Mouse (Mus musculus) lung, postnatal 25 days (tissue): ENCODE measurements at regions not wholly inside any gene's neighbourhood (a gene's known extent, or its start where the extent isn't known, plus 50 kb on each side); places are given as distances from the start of the nearest gene placed in this dataset.
"Not testable (repeated sequence)": the region's sequence is repeated elsewhere in the genome, so short reads cannot be mapped to it uniquely, and the experiment has no call there.

ENCODE experiments used
- DNase-seq: peaks from one replicate; pipeline ENCODE4 v3.0.0; 2022; ENCODE audit warnings: low spot score

DNA sequence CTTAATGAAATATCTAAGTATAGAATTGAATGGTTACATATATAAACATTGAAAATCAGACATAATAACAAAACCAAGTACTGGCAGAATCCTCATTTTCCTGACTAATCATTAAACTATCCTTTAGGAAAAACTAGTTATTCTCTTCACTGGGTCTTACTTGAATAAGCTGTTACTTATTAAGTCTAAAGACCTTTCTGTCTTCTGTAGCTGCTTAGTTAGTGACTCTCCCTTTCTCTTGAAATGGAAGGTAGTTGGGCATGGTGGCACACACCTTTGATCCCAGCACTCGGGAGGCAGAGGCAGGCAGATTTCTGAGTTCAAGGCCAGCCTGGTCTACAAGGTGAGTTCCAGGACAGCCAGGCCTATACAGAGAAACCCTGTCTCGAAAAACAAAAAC is 135.9 kb upstream of the Abcb5 start:
- DNase-seq = not testable (repeated sequence)

DNA sequence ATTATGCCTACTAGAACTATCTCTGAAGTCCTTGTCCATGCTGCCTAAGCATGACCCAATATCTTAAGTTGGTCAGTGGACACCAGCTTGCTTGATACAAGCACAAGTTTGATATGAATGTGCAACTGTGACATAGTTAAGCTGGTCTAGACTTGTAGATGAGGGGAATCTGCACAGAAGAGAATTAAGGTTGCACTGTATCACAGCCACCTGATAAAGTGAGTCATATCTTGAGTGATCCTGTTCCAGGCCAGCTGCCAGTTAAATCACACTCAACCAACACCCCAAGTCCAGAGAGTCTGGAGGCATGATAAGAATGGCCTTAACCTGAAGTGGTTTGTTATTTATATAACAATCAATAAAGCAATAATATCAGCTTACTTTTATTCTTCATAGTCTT is 133.5 kb upstream of the Abcb5 start:
- DNase-seq = no peak

DNA sequence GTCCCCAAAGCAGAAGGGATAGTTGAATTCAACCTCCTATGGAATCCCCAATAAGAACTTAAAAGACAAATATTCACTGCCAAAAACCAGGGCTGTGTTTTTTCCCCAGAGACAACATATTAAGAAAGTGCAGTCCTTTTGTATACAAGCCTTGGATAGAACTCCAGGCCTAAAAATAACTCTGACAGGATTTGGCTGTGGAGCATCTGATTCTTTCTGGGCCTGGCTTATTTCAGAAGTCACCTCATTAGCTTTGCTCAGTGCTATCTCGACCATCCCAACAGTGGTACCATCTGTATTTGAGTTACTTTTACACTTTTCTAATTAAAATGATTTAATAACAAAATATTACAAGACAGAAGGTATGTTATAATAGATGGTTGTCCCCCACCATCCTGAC is 131.6 kb upstream of the Abcb5 start:
- peak; percentile 51 for DNase-seq

DNA sequence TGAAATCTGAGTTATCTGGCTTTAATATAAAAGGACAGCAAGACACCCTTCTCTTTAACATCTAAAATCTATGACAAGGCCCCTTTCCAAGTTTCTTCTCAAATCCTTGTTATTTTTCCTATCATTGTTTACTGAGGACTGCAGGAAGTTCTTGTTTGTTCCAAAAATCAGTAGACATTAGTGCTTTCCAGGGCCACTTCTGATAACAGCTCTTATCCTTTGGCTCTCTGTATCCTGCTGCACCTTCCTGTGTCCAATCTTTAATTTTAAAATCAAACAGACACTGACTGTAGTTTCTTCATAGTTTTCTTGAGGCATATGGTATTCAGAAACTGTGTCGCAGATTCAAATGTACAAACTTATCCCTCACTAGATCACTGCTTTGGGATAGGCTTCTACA is 128.1 kb upstream of the Abcb5 start:
- no peak for DNase-seq

DNA sequence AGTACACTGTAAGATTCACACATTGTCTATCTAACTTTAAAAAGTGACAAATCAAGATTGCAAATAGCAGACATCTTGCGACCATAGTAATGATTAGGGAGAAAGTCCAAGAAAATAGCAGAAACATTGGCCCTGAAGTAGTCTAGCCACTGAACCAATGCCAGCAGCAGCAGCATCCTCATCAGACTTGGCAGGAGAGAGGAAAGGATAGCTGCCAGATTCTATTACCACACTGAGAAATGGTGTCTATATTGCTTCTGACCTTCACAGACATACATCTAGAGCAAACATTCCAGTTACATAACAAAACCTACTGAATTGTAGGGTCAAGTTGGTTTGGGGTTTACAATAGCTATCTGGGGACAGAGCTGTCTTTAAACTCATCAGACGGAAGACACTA is 127.2 kb upstream of the Abcb5 start:
- no peak for DNase-seq

DNA sequence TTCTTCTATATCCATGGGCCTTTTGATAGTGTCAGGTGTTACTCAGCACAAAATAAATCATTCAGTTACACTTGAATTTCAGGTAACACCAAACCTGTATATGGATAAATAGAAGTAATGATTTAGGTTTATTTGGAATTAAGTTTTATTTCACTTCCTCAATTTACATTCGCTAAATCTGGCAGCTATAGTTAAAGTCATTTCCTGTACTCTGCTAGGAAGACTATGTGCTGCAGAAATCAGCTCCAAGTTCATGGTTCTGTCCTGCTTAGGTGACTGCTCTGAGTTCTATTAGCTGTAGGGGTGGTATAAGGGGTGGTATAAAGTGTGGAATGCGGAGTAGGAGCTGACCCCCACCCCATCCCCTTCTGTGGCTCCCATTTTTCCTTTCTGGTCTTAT is 123.1 kb upstream of the Abcb5 start:
- no peak for DNase-seq

DNA sequence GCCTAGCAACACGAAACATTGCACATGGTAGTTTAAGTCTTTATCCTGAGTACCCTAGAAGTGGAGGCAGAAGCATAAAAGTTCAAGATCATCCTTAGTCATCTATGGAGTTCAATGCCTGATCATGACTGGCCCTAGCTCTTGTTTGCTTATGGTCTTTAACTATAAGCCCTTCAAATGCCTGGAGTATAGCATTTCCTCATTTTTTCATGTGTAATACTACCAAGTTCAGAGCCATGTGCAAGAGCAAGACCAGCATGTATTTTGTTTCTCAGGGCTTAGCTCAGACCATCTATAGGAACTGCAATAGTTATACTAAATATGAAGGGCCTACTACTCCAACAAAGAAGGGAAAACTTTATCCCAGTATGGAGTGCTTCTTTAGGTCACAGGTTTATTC is 122.4 kb upstream of the Abcb5 start:
- DNase-seq = no peak

DNA sequence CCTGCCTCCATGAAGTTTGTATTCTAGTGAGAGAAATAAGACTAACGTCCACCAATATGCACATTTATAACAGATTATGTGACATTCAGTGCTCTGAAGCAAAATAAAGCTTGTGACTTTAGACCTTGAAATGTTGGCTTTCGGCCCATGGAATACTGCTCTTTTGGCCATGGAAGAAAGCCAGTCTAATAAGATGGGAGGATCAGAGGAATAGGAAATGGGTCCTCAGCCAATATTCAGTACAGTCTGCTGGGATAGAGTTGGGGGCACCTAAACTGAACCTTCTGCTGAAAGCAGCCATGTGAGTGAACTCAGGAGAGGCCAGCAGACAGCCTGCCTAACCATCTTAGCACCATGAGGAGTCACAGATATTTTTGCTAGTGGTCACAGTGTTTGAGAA is 118.6 kb upstream of the Abcb5 start:
- DNase-seq = peak; percentile 4

DNA sequence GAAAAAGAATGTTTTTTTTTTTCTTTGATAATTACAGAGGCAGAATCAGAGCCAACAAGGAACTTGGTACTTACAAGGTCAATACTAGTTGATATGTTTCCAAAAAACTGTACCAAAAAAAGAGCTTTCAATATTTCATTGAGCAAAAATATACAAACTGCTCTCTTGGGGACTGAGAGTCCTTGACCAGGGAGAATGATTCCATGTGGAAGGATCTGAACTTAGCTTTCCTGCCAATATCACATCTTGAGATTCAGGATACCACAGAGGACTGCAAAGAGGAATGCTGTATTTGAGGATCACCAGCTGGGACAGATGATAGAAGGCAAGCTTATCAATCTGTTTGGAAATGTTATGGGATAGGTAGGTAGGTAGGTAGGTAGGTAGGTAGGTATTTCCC is 116.6 kb upstream of the Abcb5 start:
- DNase-seq = peak; percentile 24

DNA sequence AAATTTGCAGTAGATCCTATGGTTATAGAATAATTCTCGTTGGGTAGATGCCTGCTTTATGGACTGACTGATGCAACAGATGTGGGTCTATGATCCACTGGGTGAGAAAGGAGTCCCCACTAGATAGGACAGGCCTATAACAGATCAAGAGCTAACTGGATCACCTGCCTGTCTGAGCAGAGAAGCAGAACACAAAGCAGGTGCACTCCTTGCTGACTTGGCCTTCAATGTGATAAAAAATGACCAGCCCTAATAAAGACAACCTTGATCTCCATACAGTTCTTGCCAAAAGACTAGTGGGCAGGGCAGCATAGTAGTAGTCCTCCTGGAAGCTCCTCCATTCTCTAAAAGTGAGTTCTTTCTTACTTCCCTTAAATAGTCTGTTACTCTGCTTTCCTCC is 109.6 kb upstream of the Abcb5 start:
- no peak for DNase-seq

DNA sequence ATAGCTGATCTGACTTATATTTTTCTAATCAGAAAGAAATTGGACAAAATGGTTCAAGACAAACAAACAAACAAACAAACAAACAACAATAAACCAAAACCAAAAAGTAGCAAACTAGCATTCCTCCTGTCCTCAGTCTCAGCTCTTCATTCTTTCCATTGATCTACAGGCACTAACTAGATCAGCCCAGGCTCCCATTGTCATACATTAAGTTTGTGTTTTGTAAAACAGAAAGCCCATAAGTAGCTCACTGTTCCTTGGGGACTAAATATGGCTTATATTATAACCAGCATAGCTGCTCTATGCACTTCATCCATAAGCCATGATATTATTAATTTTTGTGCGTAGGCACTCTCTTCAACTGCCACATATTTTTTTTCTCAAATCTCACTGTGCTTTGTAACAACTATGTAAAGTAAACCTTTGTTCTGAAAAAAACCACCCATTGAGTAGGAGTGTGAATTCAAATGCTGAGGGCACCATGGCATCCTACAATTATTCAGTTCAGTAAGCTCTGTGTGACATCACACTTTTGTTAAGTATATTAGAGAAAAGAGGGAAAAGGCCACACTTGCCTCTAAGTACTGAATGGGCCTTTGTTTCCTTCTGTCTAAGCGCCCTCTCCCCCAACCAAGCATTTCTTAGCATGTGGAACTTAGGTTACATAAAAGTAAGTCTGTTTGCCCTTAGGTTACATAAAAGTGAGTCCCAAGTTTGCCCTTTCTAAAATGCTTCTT is 108.7 kb upstream of the Abcb5 start:
- DNase-seq = no peak

DNA sequence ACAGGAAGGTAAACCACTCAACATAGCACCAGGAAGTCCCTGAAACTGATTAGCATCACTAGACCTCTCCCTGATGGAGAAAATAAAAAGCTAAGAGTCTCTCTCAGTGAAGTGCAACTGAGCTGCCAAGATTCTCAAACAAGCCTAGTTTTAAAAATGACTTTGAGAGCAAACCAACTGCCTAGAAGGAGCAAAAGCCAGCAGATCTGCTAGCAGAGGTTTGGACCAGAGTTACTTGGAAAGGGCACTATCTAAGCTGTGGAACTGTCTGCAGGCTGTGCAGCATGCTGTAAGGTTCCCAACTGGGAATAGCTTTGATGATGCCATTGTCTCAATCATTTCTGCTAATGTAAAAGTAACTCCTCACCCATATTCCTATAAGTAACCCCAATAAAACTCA is 107.9 kb upstream of the Abcb5 start:
- DNase-seq = no peak

DNA sequence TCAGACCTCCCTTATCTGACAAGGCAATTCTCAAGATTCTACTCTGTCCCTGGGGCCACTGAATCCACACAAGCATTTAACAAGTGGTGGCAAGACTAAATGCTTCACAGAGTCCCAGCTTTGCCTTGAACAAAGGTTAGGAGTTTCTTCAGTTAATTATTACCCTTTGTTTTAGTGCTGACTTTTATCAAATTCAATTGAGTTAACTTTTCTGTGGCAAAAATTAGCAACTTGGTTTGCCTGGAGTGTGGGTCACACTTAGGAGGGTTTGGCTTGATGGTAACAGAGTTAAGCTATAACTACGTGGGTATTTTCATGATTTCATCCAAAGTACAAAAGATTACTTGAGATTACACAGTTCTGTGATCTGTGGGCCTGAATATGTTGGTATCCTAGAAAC is 104.7 kb upstream of the Abcb5 start:
- no peak for DNase-seq

DNA sequence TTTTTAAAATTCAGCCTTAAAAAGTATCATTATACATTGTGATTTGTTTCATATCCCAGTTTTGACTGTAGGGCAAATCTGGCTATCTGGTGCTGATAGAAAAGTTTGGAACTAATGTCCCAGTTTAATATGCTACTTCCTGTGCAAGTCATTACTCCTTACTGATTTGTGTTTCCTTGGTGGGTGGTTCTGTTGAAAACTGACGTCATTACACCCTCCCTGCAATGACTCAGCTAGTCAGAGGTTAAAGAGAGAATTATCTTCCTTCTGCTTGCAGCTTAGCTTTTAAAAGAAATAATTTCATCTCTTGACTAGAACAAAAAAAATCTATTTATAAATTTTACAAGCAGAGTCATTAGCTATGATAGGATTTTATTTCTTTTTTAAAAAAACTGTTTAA is 104.2 kb upstream of the Abcb5 start:
- no peak for DNase-seq

DNA sequence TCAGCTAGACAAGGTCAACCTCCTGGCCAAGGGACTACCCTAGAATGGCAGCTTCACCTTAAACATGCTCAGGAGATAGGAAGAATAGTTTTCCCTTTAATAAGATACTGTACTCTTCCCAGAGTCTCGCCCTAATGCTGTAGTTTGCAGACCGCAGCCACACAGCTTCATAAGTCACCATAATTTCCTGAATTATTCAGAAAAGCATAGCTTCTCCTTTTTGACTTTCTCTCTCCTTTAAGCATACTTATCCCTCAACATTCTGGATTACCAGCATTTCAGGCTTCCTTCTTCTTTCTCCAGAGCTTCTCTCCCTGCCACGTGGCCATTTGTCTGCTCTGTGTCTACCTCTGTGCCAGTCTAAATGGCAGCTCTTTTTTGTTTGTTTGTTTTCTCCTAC is 103.5 kb upstream of the Abcb5 start:
- no peak for DNase-seq

DNA sequence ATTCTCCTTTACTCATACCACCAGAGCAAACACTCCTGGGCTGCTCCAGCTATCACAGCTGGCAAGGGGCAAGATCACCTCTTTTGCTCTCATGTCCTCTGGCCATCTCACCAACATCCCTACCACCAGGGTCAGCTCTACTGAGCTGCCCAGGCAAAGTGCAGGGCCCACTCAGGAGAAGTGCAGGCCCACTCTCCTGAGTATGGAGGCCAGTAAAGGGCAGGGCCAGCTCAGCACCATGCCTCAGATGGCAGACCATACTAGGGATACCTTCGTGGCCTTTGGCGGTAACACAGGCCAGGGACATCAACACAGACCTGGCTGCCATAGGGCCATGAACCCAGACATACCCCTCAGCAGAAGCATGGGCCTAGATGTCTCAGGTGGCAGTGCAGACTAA is 101.9 kb upstream of the Abcb5 start:
- no peak for DNase-seq

DNA sequence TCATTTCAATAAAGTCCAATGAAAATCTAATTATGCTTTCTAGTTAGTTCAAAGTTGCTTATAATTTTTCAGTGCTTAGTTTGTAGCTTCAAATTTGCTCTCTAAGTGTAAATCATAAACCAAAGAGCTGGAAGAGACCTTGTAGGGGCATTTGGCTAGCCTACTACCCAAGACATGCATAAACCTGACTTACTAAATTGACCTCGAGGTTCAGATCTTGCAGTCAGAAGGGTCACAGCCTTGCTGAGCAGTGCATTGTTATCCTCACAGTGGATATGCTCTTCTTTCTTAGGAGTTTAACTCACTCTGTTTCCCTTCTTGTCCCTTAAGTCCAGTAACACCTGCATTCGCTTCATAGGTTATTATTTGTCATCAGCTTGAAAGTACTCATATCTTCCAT is 96.7 kb upstream of the Abcb5 start:
- DNase-seq = no peak

DNA sequence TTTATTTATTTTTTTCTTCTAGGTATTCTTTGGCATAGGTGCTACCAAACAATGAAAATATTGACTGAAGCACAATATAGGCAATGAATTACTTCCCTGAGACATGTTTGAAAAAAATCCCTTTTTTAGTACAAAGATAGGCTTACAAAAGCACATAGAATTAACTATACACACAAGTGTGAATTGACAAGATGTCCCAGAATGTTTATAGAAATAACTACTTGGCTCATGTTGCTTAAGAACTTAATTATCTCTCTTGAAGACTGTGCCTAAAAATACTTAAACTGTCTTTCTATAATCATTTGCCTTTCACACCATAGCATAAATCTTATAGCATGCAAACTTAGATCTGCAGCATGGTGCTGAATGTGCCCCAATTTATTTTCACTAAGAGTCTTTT is 96.3 kb upstream of the Abcb5 start:
- DNase-seq = no peak

DNA sequence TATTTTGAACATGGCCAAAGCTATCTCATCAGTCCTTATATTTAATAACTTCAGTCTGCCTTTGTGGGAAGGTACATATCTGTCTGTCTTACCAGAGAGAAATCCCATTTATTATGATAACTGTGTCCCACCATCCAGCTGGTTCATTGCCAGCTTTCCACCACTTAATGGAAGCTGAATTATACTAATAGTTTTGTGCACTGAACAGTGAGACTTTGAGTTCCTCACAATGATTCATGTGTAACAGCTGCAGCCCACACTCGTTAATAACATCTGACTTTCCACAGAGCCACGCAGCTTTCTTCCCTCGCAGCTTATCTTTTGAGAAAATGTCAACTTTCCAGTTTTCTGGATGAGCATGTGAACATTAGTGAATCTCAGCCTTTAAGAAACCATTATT is 88.3 kb upstream of the Abcb5 start:
- DNase-seq = no peak

DNA sequence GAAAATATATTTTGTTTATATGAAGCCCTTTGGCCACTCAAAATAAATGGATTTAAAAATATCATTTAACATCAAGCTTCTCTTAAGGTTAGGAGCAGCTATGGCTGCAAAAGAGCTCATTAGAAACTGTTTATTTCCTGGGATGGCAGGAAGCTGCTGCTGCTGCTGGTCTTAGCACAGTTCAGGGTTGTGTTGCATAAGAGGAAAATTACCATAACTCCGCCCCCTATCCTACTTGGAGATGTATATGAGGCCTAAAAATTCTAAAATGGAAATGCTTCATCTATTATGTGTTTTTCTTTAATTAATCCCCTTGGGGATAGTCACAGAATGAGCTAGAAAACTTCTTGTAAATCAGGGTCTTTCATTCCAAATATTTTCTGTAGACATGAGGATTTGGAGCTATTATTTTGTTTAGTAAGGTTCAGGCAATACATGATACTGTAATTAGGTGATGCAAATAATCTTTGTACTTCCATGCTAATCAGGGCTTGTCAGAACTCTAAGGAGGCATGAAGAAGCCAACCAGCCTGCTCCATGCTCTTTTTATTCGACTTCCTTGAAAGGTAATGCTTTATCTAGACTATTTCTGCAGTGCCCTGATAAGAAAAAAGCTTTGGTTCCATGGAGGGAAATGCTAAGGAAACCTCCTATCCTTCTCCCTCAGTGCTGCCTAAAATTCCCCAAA is 85.6 kb upstream of the Abcb5 start:
- no peak for DNase-seq

DNA sequence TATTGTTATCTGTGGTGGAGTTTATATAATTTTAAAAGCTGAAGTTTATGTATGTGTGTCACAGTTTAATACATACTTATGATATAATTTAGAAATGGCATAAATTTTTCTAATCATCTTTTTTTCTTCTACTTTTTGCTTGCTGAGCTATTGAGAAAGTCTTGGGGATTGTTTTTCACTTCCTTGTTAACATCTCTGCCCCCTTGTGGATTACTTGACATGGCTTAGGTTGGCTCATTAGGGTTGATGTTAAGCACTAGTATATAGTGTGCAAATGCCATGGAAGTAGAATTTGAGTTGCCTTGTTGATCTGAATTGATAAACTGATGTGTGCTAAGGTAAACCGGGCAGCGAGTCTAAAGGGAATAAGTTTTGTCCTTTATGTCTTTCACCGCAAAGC is 72.1 kb upstream of the Abcb5 start:
- DNase-seq = no peak

DNA sequence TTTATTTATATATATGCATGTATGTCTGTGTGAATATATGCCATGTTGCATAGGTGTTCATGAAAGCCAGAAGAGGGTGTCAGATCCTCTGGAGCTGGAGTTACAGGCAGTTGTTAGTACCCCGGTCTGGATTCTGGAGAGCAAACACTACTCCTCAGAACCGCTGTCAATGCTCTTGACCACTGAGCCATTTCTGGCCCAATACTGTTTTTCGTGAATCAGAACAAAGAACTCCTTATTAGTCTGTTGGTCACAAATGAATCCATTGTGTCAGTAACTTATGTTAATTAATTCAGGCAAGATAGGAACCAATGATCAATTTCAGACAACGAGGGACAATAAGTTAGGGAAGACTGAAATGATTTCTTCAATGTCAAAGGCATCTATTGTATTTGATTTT is 68.6 kb upstream of the Abcb5 start:
- no peak for DNase-seq

DNA sequence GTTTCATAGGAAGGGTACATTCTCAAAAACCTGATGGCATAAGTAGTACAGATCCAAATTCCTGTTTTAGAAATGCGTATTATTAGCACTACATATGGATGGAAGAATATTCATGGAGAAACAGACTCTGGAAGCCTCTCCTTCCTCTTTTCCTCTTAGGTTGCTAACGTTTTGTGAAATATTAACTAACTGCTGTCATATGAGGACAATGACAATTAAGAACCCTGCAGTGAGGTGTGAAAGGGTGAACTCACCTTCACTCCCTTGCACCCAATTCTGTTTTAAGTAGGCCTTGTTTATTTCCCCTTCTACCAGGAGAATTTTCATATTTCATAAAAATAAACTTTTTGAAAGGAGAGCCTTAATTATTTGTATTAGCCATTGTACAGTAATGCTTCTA is 62.5 kb upstream of the Abcb5 start:
- no peak for DNase-seq

DNA sequence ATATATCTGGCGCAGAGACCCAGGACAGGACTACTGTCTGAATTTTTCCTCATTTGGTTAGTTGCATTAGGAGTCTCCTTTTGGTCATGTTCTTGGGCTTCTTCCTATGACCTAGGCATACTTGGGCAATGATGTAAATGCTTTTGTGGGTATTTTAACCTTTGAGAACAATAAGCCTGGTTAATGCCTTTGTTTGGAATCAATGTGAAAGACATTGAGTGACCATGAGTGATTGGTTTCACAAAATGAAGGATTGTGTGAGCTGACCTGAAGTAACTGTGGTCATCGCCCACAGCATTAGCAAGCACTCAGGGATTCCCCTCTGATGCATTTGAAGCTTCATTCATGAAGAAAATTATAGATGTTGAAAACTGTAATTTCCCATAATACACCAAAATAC is 61.9 kb upstream of the Abcb5 start:
- DNase-seq = no peak
